Mouse (Mus musculus) cortical plate, adult 2 months (tissue): ENCODE measurements around the gene Zfp653.

Experiments
- CTCF ChIP-seq: fragments of 200-500 bp; IDR thresholded peaks from 2 replicates; pipeline ENCODE4 v1.5.1; 2011; ENCODE audit warnings: mild to moderate bottlenecking, control low read depth, low read length; ENCODE audit not compliant: insufficient read depth; ENCODE audit errors: extremely low read depth
- POLR2A ChIP-seq: fragments of 200-500 bp; IDR thresholded peaks from 2 replicates; pipeline ENCODE4 v1.6.1; 2011; ENCODE audit warnings: mild to moderate bottlenecking, low read length, control low read depth; ENCODE audit not compliant: insufficient read depth; ENCODE audit errors: extremely low read depth

DNA sequence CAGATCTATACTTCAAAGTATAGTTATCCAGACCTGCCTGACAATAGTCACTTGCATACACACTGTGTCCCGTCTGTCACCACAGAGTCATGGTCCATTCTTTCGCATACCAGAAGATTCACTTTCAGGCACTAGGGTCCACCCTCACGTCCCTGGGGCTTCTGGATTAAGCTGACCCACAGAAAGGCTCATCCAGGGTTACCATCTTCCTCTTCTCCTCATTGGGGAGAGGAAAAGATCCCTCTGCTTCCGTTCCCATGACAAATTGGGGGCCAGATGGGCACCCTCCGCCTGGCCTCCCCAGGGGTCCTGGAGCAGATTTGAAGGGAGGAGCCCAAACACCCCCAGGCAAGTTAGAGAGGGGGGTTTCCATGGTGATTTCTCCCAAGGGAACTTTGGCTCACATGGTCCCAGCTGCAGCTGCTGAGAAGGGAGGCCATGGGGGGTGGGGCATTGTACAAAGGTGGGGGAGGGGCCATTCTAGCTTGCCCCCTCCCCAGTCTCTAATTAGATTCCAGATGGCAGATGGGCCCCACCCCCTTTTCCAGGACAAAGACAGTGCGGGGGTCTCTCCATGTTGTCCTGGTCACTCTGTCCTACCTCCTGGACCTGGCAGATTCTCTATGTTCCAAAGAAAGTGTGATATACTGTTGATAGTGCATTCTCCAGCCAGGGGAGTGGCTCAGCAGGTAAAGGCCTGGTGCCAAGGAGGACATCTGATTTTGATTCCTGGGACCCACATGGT, 35.7 kb downstream of the Zfp653 start:
- TF ChIP-seq CTCF (no peak), POLR2A (no peak)
